Mouse (Mus musculus): ENCODE results near the gene Ccdc149. TPM values are rescaled to one million over a fixed set of nuclear protein-coding genes. Genes with fewer than 3 reads are reported as not detected.
A peak's percentile ranks its signal among the peaks of the same experiment; 100 is the strongest.

Gene Ccdc149
- polyA plus RNA-seq, 1 experiment from 2014 or later = 2.2 TPM

DNA sequence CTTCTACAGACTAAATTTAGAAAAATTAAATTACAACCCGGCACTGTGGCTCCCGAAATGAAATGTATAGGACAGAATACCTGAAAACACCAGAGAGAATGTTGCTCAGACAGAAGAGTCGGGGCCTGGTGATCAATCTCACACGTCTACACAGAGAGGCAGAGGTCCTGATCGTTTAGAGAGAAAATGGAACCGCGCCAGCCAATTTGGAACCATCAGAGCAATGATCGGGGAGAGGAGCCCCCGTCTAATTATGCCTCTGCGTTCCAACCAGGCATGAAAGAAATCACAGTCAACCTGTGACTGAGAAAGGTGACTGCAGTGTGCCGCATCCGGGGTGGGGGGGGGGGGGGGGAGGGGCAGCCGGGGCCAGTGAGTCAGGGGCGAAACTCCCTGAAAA lies 24.4 kb upstream of the Ccdc149 start:
- DNase-seq (ENCODE audit: low spot score) (no peak), ATAC-seq (ENCODE audit: insufficient read depth, low FRiP score, low TSS enrichment) (no peak)
- Histone ChIP-seq H3K27ac (ENCODE audit: low read depth, low read length) (no peak overlapping the region), H3K4me3 (ENCODE audit: low read depth, low read length) (no peak overlapping the region), H3K9ac (ENCODE audit: low read length) (no peak overlapping the region), H3K36me3 (ENCODE audit: control insufficient read depth, insufficient read depth, low read length) (no peaks in the 10 kb centered on the region), H3K4me2 (ENCODE audit: low read depth) (no peak overlapping the region), H3K9me3 (ENCODE audit: control insufficient read depth, low read length) (no peaks in the 10 kb centered on the region), H3K4me1 (ENCODE audit: control insufficient read depth, insufficient read depth, low read length) (no peaks in the 10 kb centered on the region), H3K27me3 (ENCODE audit: control insufficient read depth, insufficient read depth, low read length) (no peaks in the 10 kb centered on the region)
- 80% methylated on average over 11 of the region's 14 CpGs for WGBS

DNA sequence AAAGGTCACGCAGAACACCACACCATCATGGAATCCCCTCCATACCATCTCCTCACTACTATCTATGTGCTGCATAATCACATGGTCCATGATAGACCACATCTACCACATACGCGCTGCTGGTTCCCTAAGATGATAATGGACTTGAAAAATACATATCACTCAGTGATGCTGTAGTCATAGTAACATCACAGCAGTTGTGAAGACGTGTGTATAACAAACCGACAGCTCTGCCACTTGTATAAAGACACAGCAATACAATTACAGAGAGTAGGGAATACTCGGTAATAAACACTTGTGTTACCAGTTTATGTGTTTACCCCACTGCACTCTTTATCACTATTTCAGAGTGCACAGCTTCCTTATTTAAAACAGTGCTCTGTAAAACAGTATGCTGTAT lies 20.2 kb upstream of the Ccdc149 start:
- Histone ChIP-seq H3K36me3 (ENCODE audit: control insufficient read depth, insufficient read depth, low read length) (no peaks in the 10 kb centered on the region), H3K4me3 (ENCODE audit: low read depth, low read length) (no peak overlapping the region), H3K27me3 (ENCODE audit: control insufficient read depth, insufficient read depth, low read length) (no peaks in the 10 kb centered on the region), H3K9ac (ENCODE audit: low read length) (no peak overlapping the region), H3K27ac (ENCODE audit: low read depth, low read length) (no peak overlapping the region), H3K4me2 (ENCODE audit: low read depth) (no peak overlapping the region), H3K9me3 (ENCODE audit: control insufficient read depth, low read length) (no peaks in the 10 kb centered on the region), H3K4me1 (ENCODE audit: control insufficient read depth, insufficient read depth, low read length) (no peaks in the 10 kb centered on the region)
- ATAC-seq (ENCODE audit: insufficient read depth, low FRiP score, low TSS enrichment) = no peak
- WGBS = 90% methylated on average over 6 of the region's 6 CpGs
- DNase-seq (ENCODE audit: low spot score) = no peak

DNA sequence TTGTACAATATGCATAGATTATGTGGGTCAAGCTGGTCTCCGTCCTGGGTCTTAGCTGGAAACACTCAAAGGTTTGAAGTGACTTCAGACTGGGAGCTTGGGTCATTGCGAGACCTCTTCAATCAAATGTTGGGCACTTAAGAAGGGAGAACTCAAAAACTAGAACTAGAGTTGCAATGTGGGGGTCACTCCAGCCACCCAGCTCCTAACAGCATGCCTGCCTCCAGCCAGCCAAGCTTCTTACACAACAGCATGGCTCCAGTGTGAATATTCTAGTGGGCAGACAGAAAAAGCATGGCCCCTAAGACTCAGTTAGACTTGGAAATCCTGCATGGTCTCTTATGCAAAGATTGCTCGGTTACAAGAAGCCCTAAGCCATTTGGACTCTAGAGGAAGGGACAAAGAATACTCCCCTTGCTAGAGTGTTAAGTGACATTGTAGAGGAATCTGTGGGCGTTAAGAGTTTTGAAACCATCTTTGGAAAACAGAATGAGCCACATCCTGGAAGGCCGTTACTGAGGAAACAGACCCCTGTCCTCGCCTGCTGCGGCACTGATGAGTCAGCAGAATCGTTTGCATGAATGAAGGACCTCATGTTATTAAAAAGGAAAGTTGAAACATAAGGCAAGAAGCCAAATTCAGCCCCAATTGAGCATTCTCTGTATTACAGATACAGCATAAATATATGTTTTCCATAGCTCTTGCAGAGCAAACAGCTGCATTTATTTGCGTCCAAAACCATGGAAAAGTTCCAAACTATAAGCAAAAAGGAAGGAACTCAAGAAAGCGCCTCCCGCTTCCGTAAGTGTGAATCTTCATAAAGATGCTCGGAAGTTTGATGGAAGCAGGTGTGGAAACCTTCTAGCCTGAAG lies 16.5 kb upstream of the Ccdc149 start:
- no peaks in the 10 kb centered on the region for H3K9me3 ChIP-seq (ENCODE audit: control insufficient read depth, low read length)
- no peaks in the 10 kb centered on the region for H3K27me3 ChIP-seq (ENCODE audit: control insufficient read depth, insufficient read depth, low read length)
- no peak overlapping the region for H3K4me2 ChIP-seq (ENCODE audit: low read depth)
- no peak overlapping the region for H3K9ac ChIP-seq (ENCODE audit: low read length)
- no peak overlapping the region for H3K27ac ChIP-seq (ENCODE audit: low read depth, low read length)
- H3K4me1 ChIP-seq (ENCODE audit: control insufficient read depth, insufficient read depth, low read length) = no peaks in the 10 kb centered on the region
- H3K36me3 ChIP-seq (ENCODE audit: control insufficient read depth, insufficient read depth, low read length) = no peaks in the 10 kb centered on the region
- ATAC-seq (ENCODE audit: insufficient read depth, low FRiP score, low TSS enrichment) (no peak), DNase-seq (ENCODE audit: low spot score) (no peak)
- WGBS = 86% methylated on average over 13 of the region's 13 CpGs
- H3K4me3 ChIP-seq (ENCODE audit: low read depth, low read length) = no peak overlapping the region

DNA sequence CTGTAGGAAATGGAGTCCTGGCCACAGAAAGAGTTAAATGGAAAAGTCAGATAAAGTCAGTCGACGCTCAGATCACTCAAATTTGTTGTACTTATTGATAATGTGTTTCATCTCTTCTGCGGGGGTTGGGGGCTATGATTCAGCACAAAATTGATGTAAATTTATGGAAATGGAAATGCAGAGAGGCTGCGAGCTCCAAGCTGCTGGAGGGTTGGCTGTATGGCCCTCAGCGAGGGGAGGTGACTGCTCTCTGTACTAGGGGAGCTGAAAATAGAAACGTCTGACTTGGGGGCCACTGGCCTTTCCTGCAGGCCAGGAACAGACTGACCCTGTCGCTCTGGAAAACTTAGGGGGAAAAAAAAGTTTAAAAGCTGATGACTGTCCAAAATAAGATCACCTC lies 5.5 kb upstream of the Ccdc149 start:
- peak overlapping the region; percentile 67 for H3K9ac ChIP-seq (ENCODE audit: low read length)
- H3K4me3 ChIP-seq (ENCODE audit: low read depth, low read length) = peak overlapping the region; percentile 33
- peaks cover 3% of the 10 kb centered on the region; the same call in 1 of the 2 replicates for H3K27me3 ChIP-seq (ENCODE audit: control insufficient read depth, insufficient read depth, low read length)
- no peaks in the 10 kb centered on the region for H3K4me1 ChIP-seq (ENCODE audit: control insufficient read depth, insufficient read depth, low read length)
- H3K27ac ChIP-seq (ENCODE audit: low read depth, low read length) = no peak overlapping the region
- ATAC-seq (ENCODE audit: insufficient read depth, low FRiP score, low TSS enrichment) = peak; percentile 35; the same call in 1 of the 2 replicates
- 10% methylated on average over 7 of the region's 7 CpGs for WGBS
- H3K9me3 ChIP-seq (ENCODE audit: control insufficient read depth, low read length) = no peaks in the 10 kb centered on the region
- DNase-seq (ENCODE audit: low spot score) = peak; percentile 21
- H3K36me3 ChIP-seq (ENCODE audit: control insufficient read depth, insufficient read depth, low read length) = no peaks in the 10 kb centered on the region
- peak overlapping the region; percentile 56 for H3K4me2 ChIP-seq (ENCODE audit: low read depth)

DNA sequence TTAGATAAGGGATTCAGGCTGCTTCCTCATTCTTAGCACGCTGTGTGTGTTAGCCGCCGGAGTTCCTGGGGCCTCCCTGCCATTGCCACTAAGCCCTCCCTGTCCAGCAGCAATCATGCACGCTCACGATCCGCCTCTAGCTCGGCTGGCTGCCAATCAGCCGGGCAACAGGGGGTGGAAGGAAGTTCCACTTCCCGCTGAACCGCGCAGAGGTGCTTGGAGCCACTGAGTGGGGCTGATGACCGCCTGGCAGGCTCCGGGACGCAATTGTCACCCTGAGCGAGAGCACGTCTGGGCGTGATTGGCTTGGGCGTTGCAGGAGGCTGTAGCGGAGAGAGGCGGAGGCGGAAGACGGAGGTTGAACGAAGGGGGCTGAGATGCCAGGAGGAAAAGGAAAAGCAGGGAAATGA lies 5.0 kb upstream of the Ccdc149 start:
- ATAC-seq (ENCODE audit: insufficient read depth, low FRiP score, low TSS enrichment) = peak; percentile 85
- no peaks in the 10 kb centered on the region for H3K4me1 ChIP-seq (ENCODE audit: control insufficient read depth, insufficient read depth, low read length)
- H3K27ac ChIP-seq (ENCODE audit: low read depth, low read length) = no peak overlapping the region
- peak overlapping the region; percentile 33 for H3K4me3 ChIP-seq (ENCODE audit: low read depth, low read length)
- H3K9ac ChIP-seq (ENCODE audit: low read length) = peak overlapping the region; percentile 67
- under 1% methylated on average over 23 of the region's 23 CpGs for WGBS
- H3K36me3 ChIP-seq (ENCODE audit: control insufficient read depth, insufficient read depth, low read length) = no peaks in the 10 kb centered on the region
- DNase-seq (ENCODE audit: low spot score) = peak; percentile 81
- H3K9me3 ChIP-seq (ENCODE audit: control insufficient read depth, low read length) = no peaks in the 10 kb centered on the region
- peaks cover 3% of the 10 kb centered on the region; the same call in 1 of the 2 replicates for H3K27me3 ChIP-seq (ENCODE audit: control insufficient read depth, insufficient read depth, low read length)
- peak overlapping the region; percentile 56 for H3K4me2 ChIP-seq (ENCODE audit: low read depth)

DNA sequence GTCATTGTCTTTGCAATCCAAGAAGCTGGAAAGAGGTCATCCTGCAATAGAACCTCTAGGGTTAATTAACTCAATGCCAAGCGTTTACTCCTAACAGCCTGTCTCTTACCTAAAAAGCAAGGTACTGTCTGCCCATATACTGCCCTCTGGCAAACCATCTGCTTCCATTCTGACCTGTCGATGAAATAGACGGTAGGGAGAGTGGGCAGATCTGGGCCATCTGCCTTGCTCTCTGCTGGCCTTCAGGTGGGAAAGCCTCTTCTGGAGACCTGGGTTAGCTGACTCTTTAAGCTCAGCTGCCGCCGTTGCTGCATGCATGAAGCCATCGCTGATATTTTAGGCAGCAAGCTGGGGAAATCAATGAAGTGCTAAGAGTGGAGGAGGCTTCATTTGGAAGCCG lies 2.7 kb upstream of the Ccdc149 start:
- Histone ChIP-seq H3K4me1 (ENCODE audit: control insufficient read depth, insufficient read depth, low read length) (no peaks in the 10 kb centered on the region), H3K4me3 (ENCODE audit: low read depth, low read length) (no peak overlapping the region), H3K4me2 (ENCODE audit: low read depth) (no peak overlapping the region), H3K27ac (ENCODE audit: low read depth, low read length) (no peak overlapping the region), H3K9me3 (ENCODE audit: control insufficient read depth, low read length) (no peaks in the 10 kb centered on the region), H3K27me3 (ENCODE audit: control insufficient read depth, insufficient read depth, low read length) (peaks cover 3% of the 10 kb centered on the region; the same call in 1 of the 2 replicates), H3K9ac (ENCODE audit: low read length) (no peak overlapping the region), H3K36me3 (ENCODE audit: control insufficient read depth, insufficient read depth, low read length) (no peaks in the 10 kb centered on the region)
- DNase-seq (ENCODE audit: low spot score) = no peak
- 83% methylated on average over 7 of the region's 7 CpGs for WGBS
- ATAC-seq (ENCODE audit: insufficient read depth, low FRiP score, low TSS enrichment) = no peak

DNA sequence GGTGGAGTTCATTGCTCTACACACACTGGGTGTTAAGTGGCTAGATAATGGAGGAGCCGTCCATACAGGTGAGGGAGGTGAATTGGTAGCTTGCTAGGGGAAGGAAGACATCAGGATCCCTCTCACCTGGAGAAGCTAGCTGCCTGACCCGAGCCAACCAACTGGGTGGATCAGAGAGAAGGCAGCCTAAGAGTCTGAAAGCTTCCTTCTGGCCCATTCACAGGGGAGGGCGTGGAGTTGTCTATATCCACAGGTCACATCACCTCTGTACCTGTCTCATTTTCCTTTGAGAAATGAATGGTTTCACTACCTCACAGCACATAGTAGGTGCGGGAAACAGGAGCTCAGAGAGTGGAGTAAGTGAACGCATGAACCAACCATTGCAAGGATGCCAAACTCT lies 770 bp downstream of the Ccdc149 start:
- ATAC-seq (ENCODE audit: insufficient read depth, low FRiP score, low TSS enrichment) = no peak; the same call in 1 of the 2 replicates
- 51% methylated on average over 5 of the region's 5 CpGs for WGBS
- H3K36me3 ChIP-seq (ENCODE audit: control insufficient read depth, insufficient read depth, low read length) = no peaks in the 10 kb centered on the region
- H3K4me2 ChIP-seq (ENCODE audit: low read depth) = peak overlapping the region; percentile 70
- peak overlapping the region; percentile 51 for H3K4me3 ChIP-seq (ENCODE audit: low read depth, low read length)
- no peak overlapping the region for H3K27ac ChIP-seq (ENCODE audit: low read depth, low read length)
- H3K4me1 ChIP-seq (ENCODE audit: control insufficient read depth, insufficient read depth, low read length) = no peaks in the 10 kb centered on the region
- H3K9ac ChIP-seq (ENCODE audit: low read length) = peak overlapping the region; percentile 75; the same call in 1 of the 2 replicates
- peaks cover 3% of the 10 kb centered on the region; the same call in 1 of the 2 replicates for H3K27me3 ChIP-seq (ENCODE audit: control insufficient read depth, insufficient read depth, low read length)
- DNase-seq (ENCODE audit: low spot score) = no peak
- H3K9me3 ChIP-seq (ENCODE audit: control insufficient read depth, low read length) = no peaks in the 10 kb centered on the region

DNA sequence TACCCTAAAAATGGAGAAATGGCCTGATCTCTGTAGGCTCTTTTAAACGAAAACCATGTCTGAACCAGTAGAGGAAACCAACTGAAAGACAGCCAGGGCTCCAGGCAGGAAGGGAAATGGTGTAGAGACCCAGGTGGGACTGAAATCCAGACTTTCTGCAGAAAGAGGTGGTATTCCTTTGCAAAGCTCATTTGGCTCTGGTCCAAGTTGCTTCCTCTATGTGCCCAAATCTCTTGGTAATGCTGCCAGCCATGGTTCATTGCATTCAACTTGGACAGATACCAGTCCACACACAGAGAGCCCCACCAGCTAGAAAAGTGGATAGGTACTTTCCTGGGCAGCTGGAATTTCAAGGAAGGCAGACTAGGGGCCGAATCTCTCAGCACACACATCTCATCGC lies 3.5 kb downstream of the Ccdc149 start:
- no peak overlapping the region for H3K9ac ChIP-seq (ENCODE audit: low read length)
- H3K27ac ChIP-seq (ENCODE audit: low read depth, low read length) = no peak overlapping the region
- DNase-seq (ENCODE audit: low spot score) (no peak), ATAC-seq (ENCODE audit: insufficient read depth, low FRiP score, low TSS enrichment) (no peak)
- no peaks in the 10 kb centered on the region for H3K4me1 ChIP-seq (ENCODE audit: control insufficient read depth, insufficient read depth, low read length)
- no peaks in the 10 kb centered on the region for H3K36me3 ChIP-seq (ENCODE audit: control insufficient read depth, insufficient read depth, low read length)
- 86% methylated on average over 3 of the region's 3 CpGs for WGBS
- no peaks in the 10 kb centered on the region for H3K9me3 ChIP-seq (ENCODE audit: control insufficient read depth, low read length)
- H3K4me2 ChIP-seq (ENCODE audit: low read depth) = no peak overlapping the region
- H3K4me3 ChIP-seq (ENCODE audit: low read depth, low read length) = no peak overlapping the region
- H3K27me3 ChIP-seq (ENCODE audit: control insufficient read depth, insufficient read depth, low read length) = peaks cover 3% of the 10 kb centered on the region; the same call in 1 of the 2 replicates

DNA sequence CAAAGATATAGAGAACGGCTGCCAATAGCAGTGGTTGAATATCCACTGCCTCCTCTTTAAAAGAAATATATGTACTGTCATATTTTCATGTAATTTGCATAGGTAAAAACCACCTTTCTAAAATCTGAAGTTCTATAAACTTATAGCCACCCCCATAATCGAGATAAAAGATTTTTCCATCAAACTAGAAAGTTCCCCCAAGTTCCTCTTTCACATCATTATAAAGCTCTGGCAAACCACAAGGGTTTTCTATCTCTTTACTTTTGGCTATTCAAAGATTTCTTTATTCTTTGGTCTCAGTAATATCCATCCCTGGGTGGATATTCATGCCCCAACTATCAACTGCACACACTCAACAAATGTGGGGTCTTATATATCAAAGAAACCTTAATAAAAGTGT lies 8.9 kb downstream of the Ccdc149 start:
- no peaks in the 10 kb centered on the region for H3K36me3 ChIP-seq (ENCODE audit: control insufficient read depth, insufficient read depth, low read length)
- H3K27ac ChIP-seq (ENCODE audit: low read depth, low read length) = no peak overlapping the region
- no peaks in the 10 kb centered on the region for H3K27me3 ChIP-seq (ENCODE audit: control insufficient read depth, insufficient read depth, low read length)
- H3K4me3 ChIP-seq (ENCODE audit: low read depth, low read length) = no peak overlapping the region
- no peak overlapping the region for H3K4me2 ChIP-seq (ENCODE audit: low read depth)
- WGBS = 84% methylated on average over 2 of the region's 2 CpGs
- DNase-seq (ENCODE audit: low spot score) = no peak
- H3K4me1 ChIP-seq (ENCODE audit: control insufficient read depth, insufficient read depth, low read length) = no peaks in the 10 kb centered on the region
- no peak for ATAC-seq (ENCODE audit: insufficient read depth, low FRiP score, low TSS enrichment)
- no peaks in the 10 kb centered on the region for H3K9me3 ChIP-seq (ENCODE audit: control insufficient read depth, low read length)
- no peak overlapping the region for H3K9ac ChIP-seq (ENCODE audit: low read length)
